Mouse (Mus musculus) C2C12 (cell line): ENCODE data around the gene Depdc1a.

Experiments used
- CEBPB ChIP-seq: IDR thresholded peaks from one replicate; pipeline ENCODE4 v1.6.1; 2011; ENCODE audit warnings: low read depth, mild to moderate bottlenecking, control low read depth, moderate library complexity
- MAX ChIP-seq: IDR thresholded peaks from one replicate; pipeline ENCODE4 v1.6.1; 2011; ENCODE audit warnings: mild to moderate bottlenecking, control low read depth

DNA sequence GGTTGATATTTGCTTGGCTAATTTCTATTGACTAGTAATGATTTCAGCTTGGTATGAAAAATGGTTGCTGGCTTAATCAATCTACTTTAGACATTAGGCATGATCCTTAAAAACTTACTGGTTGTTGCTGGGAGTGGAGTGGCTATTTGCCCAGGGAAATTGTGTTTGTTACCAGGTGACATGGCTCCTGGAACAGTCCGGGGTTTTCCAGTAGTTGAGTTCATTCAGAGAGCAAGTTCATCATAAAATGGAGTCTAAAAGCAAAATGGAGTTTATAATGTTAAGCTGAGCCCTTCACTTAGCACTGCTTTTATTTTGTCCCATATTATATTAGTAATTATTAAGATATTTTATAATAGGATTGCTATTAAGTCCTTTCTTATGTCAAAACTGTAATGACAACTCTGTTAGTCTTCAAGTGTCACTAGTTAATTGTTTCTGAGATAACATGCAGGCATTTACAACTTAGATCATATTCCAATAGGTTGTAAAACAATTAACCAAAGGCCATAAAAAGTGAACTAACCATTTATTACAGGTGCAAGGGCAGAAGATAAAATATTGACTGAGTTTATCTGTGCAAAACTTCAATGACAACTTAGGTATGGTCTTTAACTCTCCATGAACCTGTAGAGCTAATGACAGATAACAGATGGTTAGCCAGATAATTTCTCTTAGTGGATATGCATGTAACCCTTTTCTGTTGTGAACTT is 17.8 kb upstream of the Depdc1a start:
- TF ChIP-seq CEBPB (no peak), MAX (no peak)
